Mouse (Mus musculus) right cerebral cortex, adult 2 months (tissue): ENCODE measurements around the gene Gsdme.
A peak's percentile ranks its signal among the peaks of the same experiment; 100 is the strongest.

Experiments
- DNase-seq, 2 experiments: peaks; one replicate each; pipeline ENCODE4 v3.0.0; 2021 to 2022; ENCODE audit warnings: low spot score in 2 of 2

Gsdme gene

GRCm38 (mm10) chr6:50244967-50245366 lies 18.7 kb downstream of the Gsdme start:
- DNase-seq, result no peak

- DNase-seq, result no peak
Observed at GRCm38 (mm10) chr6:50244126-50244525, 19.5 kb downstream of the Gsdme start.

GRCm38 (mm10) chr6:50240437-50240836 lies 23.2 kb downstream of the Gsdme start:
- no peak for DNase-seq

GRCm38 (mm10) chr6:50239902-50240301 lies 23.8 kb downstream of the Gsdme start:
- DNase-seq, result no peak

GRCm38 (mm10) chr6:50237963-50238362 lies 25.7 kb downstream of the Gsdme start:
- DNase-seq, result no peak

GRCm38 (mm10) chr6:50232984-50233383 lies 30.7 kb downstream of the Gsdme start:
- DNase-seq, result no peak

- DNase-seq, result no peak
Observed at GRCm38 (mm10) chr6:50231288-50231687, 32.4 kb downstream of the Gsdme start.

- DNase-seq, result no peak
Observed at GRCm38 (mm10) chr6:50228180-50228579, 35.5 kb downstream of the Gsdme start.

GRCm38 (mm10) chr6:50225232-50225631 lies 38.4 kb downstream of the Gsdme start:
- DNase-seq, result no peak

GRCm38 (mm10) chr6:50223606-50224005 lies 40.1 kb downstream of the Gsdme start:
- no peak for DNase-seq

- no peak for DNase-seq
Observed at GRCm38 (mm10) chr6:50222986-50223385, 40.7 kb downstream of the Gsdme start.

- DNase-seq, result no peak
Observed at GRCm38 (mm10) chr6:50222351-50222750, 41.3 kb downstream of the Gsdme start.

- peak in 1 of 2 experiments; percentile 34 for DNase-seq
Observed at GRCm38 (mm10) chr6:50220863-50221262, 42.8 kb downstream of the Gsdme start.

- no peak for DNase-seq
Observed at GRCm38 (mm10) chr6:50219066-50219465, 44.6 kb downstream of the Gsdme start.

GRCm38 (mm10) chr6:50218628-50219027 lies 45.0 kb downstream of the Gsdme start:
- no peak for DNase-seq

- no peak for DNase-seq
Observed at GRCm38 (mm10) chr6:50215986-50216385, 47.7 kb downstream of the Gsdme start.

GRCm38 (mm10) chr6:50215373-50215745 lies 48.3 kb downstream of the Gsdme start:
- DNase-seq, result no peak

GRCm38 (mm10) chr6:50214711-50215372 lies 48.8 kb downstream of the Gsdme start:
- no peak for DNase-seq

GRCm38 (mm10) chr6:50205093-50205492 lies 58.6 kb downstream of the Gsdme start:
- DNase-seq, result no peak

- DNase-seq, result no peak
Observed at GRCm38 (mm10) chr6:50204356-50204755, 59.3 kb downstream of the Gsdme start.

- DNase-seq, result no peak
Observed at GRCm38 (mm10) chr6:50193851-50194250, 69.8 kb downstream of the Gsdme start.

GRCm38 (mm10) chr6:50192822-50193221 lies 70.8 kb downstream of the Gsdme start:
- DNase-seq, result no peak

GRCm38 (mm10) chr6:50192169-50192568 lies 71.5 kb downstream of the Gsdme start:
- DNase-seq, result no peak

- DNase-seq, result no peak
Observed at GRCm38 (mm10) chr6:50191605-50192004, 72.1 kb downstream of the Gsdme start.
